Mouse (Mus musculus) yolk sac, embryonic 10.5 days (tissue): Measurements from ENCODE around the gene Prm3.
A peak's percentile ranks its signal among the peaks of the same experiment; 100 is the strongest.

ENCODE experiments used
- DNase-seq: peaks from one replicate; pipeline ENCODE4 v3.0.0-alpha.2; 2017; ENCODE audit warnings: low spot score

Prm3 gene

DNA sequence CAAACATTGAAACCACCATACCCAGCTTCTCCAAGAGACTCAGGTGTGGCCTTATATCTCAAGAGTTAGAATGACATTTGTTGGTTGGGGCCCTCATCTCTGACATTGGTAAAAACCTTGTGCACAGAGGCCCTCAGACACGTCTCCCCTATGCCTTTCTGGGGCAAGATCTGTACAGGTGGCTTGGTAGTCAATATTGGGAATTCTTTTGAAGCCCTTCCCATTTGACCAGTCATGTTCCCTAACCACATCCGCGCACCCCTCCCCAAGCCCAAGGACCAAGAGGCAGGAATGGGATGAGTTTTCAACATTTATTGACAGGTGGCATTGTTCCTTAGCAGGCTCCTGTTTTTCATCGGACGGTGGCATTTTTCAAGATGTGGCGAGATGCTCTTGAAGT lies 5.3 kb upstream of the Prm3 start, which contains the start of gene Prm2:
Prm2 (minus strand) TSS at position 101 of the 400 bp plus-strand sequence.
- DNase-seq, result no peak

DNA sequence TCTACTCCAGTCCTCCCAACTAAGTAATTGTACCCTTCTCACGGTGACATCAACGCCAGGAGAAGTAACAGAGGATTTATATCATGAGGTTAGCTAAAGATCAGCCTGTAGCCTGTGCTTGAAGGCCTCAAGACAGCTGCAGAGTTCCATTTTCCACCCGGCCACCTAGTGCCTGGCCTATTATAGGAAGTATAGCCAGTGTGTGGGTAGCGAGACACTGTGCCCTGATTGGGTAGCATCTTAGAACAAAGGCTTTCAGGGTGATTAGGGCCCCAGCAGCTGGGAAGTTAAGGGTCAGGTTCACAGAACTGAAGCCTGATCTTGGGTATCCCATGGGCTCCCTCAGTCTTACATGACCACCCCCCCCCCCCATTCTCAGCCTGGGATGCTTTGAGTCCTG lies 1.8 kb downstream of the Prm3 start:
- no peak for DNase-seq

DNA sequence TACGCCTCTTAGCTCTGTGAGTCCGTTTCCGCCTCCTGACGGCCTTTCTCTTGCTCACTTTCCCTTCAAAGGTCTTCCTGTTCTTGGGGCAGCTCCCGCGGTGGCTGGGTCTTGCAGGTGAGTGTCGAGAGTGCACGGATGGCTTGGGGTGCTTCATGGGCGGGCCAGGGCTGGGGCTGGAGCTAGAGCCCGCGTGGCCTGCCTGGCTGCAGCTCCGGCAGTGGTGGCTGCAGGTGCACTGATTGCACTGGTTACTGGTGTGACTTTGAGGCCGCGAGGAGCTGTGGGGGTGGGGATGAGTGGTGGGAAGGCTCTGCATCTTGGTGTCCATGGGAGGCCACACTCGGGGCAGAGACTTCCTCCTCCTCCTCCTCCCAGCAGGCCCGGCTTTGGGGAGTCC lies 2.4 kb downstream of the Prm3 start, which contains the start of gene Tnp2:
Tnp2 (minus strand) TSS at position 390 of the 400 bp plus-strand sequence.
- DNase-seq, result no peak

DNA sequence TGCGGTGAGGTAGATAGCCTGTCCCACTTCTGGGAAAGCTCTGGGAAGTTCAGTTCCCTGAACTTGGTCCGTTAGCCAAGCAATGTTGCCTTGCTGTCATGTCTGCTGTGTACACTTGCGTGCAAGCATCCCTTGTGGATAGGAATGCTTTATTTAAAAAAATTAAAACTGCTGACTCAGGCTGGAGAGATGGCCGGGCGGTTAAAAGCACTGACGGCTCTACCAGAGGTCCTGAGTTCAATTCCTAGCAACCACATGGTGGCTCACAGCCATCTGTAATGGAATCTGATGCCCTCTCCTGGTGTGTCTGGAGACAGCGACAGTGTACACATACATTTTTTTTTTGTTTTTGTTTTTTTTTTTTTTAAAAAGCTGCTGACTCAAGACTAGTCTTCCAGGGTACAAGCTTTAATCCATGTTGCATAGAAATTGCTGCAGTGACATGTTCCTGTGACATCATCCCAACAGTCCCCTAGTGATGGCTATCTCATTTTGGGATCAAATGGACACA lies 3.1 kb downstream of the Prm3 start:
- no peak for DNase-seq

DNA sequence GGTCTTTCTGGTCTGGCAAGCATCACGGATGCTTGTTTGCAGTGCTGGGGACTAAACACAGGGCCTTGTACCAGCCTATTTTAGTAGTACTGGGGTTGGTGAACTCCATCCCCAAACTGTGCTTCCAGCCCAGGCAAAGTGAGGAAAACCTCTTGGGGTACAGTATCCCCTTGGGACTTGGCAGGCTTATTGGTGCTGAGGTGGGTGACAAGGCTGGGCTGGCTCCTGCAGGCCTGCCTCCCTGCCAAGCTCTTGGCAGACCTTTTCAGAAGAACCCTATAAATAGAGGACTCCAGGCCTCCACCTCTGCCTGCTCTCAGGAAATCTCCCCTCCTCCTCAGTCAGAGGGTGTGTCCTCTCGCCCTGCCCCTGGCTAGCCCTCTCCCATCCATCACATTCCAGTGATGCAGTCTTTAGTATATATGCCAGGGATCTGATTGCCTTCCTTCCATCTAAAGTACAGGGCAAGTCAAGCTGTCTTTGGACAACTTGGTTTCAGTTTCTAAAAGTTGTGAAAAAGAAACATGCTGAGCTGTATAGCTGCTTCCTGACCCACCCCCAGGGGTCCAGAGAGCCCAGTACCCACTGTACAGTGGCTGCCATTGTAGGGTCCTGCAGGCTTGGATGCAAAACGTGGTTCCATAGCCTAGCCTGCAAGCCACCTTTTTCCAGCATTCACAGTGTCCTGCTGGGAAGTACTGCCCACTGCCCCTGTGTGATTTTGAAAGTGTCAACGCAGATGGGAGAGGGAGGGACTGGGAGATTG lies 3.7 kb downstream of the Prm3 start:
- no peak for DNase-seq

DNA sequence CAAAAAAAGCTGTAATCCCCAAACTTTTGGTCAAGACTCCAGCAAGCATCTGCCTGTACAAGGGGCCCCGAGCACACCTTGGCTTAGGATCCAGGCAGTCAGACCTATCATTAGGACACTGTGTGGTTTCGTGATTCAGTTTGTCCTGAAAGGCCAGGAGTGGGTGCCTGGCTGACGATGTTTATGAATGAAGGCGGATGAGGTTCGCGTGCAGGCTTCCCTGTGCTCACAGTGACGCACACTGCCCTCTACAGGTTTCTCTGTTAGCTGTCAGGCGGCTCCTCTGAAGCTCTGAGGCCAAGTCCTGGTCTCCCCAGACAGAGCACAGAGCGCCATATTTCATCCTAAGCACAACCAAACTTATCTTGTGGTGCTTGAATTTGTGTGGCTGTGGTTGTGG lies 4.4 kb downstream of the Prm3 start:
- DNase-seq, result peak; percentile 84

DNA sequence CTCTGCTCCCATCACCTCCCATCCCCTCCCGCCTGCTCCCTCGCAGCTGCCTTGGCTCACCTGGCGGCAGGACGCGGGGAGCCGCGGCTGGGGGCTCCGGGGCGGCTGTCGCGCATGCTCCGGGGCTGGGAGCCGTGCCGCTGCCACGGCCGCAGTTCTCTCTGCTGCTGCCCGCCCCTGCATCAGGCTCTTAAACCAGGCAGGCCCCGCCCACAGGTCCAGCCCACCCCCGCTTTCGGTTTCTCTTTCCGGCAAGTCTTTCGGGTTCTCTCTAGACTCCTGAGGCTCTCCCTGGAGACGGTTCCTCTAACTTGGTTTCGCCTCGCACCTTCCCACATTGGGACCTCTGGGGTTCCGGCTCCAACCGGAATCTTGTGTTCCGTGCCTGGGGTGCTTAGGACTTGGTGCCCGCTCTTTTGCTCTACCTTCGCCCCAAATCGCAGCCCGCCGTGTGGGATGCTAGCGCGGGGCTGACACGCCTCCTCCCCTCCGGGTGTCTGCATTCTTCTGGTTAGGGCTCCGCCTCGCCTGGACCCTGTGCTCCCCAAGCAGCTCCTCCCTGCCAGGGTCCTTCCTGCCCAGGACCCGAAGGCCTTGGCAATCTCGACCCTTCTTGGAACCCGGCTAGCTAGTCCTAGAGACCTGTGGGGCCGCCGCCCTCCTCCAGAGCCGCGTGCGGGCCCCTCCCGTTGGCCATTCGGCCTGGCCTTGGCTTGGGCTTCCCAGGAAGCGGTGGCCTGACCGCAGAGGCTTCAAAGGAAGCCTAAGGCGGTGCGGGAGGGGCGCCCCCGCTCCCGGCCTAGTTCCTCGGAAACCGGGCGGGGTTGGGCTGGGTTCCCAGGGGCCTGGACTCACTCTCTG lies 5.1 kb downstream of the Prm3 start, which contains the start of gene Socs1:
Socs1 (minus strand) TSS at position 166 of the 861 bp plus-strand sequence.
- DNase-seq, result peak; percentile 95

DNA sequence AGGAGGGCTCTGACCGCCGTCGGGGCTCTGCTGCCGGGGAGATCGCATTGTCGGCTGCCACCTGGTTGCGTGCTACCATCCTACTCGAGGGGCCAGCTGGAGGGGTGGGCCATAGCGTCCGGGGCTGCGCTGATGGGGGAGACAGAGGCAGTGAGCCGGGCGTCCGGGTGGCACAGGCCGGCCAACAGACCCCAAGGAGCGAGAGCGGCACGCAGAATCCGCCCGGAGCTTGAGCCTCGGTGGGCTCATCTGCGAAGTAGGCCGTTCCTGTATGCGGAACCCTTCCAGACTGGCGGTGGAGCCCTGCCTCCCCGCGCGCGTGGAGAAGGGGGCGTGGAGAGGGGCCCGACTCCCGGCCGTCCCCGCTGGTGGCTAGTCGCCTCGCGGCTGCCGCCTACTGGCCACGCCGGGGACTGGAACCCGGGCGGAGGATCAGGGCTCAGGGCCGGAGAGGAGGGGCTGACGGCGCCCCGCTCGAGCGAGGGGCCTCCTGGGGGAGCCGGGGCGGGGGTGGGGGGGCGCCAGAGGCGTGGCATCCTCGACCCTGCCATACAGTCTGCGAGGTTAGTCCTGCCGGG lies 5.8 kb downstream of the Prm3 start:
- DNase-seq, result peak; percentile 93

DNA sequence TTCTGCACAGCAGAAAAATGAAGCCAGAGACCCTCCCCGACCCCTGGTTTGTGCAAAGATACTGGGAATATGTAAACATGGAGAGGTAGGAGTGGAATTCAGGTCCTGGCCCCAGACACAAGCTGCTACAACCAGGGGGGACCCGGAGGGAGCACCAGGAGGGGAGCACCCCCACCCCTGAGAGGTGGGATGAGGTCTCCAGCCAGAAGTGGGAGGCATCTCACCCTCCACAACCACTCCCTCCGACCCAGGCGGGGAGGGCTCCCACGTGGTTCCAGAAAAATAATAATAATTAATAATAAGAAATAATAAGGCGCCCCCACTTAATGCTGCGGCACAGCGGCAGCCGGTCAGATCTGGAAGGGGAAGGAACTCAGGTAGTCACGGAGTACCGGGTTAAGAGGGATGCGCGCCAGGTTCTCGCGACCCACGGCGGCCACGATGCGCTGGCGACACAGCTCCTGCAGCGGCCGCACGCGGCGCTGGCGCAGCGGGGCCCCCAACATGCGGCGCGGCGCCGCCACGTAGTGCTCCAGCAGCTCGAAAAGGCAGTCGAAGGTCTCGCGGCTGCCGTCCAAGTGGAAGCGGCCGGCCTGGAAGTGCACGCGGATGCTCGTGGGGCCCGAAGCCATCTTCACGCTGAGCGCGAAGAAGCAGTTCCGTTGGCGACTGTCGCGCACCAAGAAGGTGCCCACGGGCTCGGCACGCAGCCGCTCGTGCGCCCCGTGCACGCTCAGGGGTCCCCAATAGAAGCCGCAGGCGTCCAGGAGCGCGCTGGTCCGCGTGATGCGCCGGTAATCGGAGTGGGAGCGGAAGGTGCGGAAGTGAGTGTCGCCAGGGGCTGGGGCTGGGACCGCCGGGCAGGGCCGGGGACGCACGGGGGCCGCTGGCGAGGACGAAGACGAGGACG lies 6.6 kb downstream of the Prm3 start:
- DNase-seq, result no peak

DNA sequence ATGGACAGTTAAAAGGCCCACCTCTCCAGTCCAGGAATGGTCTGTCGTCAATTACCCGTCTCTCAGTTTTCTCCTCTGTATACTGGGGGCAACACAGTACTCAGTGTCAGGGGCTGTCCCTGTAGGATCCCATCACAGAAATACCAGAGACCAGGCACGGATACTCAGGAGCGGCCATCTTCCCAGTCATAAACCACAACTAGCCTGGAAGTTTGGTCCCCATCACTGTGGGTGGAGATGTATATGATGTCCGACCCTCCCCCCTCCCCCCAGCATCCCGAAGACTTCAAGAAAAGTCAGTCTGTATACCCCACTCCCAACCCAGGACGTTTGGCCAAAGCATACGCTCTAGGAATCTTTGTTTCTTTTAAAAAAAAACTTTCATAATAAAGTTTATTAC lies 7.3 kb downstream of the Prm3 start:
- no peak for DNase-seq

DNA sequence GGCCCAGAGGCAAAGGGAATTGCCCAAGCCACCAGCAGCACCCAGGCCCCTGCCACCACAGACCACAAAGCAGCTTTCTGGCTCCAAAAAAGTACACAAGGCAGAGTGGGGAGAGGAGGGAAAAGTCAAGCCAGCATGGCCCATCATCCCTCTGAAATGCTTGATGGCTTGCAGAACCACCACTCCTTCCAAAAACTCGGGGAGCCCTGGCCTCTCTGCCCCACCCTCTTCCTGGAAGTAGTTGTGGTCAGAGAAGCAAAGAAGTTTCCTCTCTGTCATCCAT lies 7.6 kb downstream of the Prm3 start:
- DNase-seq, result no peak

DNA sequence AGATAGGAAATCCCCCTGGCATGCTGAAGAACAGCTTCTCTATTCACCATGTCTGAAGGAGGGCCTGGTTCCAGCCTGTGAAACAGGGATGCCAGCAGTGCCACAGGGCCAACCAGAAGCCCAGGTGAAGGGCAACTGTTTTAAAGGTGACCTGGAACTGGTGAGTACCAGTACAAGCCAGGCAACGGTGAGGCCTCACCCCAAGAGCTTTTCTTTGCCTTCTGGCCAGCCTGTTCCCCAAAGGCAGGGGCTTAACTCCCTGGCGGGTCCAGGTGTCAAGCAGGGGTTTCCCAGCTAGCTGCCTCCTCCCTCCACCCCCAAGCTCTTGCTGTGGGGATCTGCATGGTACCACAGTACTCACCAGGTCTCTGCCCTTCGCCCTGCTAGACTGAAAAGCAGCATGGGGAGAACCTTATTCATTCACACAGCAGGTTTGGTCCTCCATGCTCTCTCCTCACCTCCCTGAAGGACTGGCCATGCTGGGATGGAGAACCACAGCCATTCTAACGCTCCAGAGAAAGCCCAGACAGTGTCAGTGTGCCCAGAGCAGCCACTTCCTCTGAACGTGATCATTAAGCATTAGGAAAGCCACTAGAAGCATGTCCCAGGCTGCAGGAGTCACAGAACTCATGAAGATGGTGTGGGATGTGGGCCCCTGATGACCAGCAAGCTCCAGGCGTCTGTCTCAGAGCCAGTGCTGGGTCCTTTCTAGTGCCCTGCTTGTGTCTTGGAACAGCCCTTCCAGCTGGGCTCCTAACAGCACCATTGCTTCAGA lies 8.2 kb downstream of the Prm3 start:
- no peak for DNase-seq

DNA sequence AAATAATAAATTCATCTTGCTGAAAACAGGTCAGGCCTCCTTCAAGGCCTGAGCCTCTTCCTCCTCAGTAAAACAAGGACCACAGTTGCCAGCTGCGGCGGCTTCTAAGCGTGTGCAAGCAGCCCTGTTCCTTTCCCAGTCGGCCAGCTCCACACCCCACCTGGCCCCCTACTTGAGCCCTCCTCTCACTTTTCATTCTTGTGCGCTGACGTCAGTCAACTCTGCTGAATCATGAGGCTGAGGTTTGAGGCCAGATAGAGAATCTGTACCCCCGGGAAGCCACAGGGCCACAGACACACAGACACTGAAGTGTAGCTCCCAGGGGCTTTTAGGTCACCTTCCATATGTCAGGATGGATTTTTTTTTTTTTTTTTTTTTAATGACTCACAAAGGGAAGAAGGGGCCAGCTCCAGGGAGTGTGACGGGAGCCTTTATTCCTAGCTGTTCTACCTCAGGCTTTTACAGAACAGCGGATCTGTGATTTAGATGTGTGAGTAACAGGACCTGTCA lies 8.8 kb downstream of the Prm3 start:
- no peak for DNase-seq

DNA sequence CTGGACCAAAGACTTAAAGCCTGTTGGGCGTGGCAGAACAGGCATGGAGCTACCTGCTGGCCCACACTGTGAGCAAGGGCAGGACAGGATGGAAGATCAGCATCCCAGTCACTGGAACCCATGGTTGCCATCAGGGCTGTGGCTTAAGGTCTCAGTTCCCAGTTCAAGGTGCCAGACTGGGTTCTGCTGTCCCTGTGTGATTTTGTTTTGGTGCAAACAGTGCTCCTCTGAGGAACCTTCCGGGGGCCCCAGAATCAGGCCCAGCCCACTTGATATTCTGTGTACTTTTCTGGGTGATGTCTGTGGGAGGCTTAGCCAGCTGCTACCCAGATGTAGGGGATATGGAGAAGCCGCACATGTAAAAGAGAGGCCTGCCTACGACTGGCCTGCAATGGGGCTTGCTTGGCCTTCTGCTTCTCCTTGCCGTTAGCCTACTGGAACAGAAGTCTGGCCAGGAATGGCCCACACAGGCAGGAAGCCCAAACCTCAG lies 10.0 kb downstream of the Prm3 start:
- DNase-seq, result no peak

DNA sequence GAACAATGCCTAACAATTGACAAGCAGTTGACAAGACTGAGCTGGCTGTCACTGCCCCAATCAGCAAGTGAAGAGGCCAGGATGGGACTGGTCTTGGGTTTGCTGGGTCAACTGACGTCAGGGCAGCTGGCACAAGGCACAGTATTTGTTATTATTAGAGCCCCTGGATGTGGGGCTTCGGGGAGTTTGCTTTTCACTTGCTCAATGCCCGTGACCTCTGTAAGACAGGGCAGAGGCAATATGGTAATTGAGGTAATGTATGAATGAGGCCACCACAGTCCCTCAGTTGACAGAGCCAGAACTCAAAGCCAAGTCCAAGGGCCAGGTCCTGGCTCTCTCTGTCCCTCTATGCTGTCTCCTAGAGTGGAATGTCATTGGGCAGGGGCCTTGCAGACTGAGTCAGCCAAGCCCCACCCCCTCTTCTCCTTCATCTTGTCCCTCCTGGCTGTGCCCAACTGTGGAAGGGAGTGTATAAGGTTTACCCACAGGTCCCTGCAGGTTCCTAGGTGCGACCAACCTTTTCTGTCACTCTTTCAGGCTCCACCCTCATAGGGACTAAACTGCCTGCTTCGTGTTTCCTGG lies 13.0 kb downstream of the Prm3 start:
- DNase-seq, result no peak

DNA sequence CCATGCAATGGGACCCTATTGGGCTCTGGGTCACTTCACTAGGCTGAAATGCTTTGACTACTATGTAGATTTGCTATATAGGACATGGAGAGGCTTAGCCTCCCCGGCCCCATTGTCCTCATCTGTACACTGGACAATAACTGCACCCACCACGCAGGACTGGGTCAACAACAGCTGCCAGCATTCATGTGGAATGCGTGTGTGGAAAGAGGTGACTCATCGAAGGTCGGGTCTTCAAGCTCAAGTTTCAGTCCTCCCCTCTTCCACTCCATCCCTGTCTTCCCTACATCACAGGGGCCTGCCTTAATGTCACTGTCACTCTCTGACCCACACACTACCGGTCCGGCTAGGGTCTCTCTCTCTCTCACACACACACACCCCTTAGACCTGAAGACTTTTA lies 14.4 kb downstream of the Prm3 start:
- DNase-seq, result no peak

DNA sequence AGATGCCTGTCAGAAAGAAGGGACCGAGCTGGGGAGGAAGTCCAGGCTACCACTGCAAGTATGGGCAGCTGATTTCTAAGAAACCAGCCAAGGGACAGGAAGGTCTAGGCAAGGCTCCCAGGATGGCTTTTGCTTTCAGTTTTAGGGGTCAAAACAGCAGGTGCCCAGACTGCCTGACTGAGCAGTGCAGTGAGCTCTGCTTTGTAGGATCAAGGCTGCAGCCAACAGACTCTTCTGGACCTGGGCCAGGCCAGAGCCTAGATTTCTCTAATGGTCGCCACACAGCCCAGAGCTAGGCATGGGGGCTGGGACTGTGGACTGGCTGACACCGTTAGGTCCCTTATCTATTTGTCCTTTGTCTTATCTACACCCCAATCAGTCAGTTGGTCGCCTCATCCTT lies 16.0 kb downstream of the Prm3 start:
- no peak for DNase-seq

DNA sequence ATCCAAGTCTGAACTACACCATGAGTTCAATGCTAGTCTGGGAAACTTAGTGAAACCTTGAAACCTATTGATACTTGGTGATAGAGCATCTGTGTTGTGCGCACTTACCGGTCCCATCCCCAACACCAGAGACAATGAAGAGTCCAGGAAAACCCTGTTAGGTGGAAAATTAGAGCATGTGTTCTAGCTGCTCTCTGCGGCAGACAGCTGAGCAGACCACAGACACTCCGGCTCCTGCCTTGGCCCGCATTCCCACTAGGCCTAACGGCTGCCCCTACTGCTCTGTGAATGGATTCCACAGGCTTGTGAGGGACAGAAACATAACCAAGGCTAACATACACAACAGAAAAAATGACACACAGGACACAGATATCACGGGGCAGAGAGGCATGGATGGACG lies 17.2 kb downstream of the Prm3 start:
- no peak for DNase-seq

DNA sequence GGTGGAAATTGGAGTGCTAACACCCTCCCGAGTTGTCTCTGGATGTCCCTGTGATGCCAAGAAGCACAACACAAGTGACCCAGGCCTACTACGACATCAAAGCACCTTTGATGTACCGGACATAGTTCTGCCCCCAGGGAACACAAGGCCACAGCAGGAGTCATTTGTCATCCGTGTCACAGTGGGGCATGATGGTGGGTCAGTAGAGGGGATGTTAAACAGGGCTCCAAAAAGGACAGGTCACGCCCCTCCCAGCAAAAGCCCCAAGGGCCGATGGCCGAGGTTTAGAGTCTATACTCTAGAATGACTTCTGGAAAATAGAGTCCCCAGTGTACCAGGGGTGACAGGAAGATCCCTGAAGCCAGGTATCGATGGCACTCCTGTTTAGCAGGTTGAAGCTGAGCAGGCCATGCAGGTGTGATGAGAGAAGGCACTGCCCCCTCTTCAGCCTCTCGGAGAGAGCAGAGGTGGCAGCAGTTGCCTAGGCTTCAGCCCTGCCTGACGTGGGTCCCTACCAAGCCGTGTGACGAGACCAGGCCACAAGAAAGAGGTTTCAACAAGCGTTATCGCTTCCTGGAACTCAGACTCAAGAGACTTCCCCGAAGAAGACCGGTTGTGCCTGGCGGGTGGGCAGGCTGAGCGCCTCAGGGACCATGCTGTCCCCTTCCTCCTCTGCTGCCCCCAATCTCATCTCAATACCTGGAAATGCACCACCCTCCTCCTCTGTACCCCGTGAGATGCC lies 18.8 kb downstream of the Prm3 start:
- DNase-seq, result no peak
